Mouse (Mus musculus) brain, adult 2 months (tissue): ENCODE data around the gene Npepl1.

Source experiments
- DNase-seq: peaks from one replicate; pipeline ENCODE4 v3.0.0; 2011; ENCODE audit warnings: low read depth, low spot score

Npepl1 gene

DNA sequence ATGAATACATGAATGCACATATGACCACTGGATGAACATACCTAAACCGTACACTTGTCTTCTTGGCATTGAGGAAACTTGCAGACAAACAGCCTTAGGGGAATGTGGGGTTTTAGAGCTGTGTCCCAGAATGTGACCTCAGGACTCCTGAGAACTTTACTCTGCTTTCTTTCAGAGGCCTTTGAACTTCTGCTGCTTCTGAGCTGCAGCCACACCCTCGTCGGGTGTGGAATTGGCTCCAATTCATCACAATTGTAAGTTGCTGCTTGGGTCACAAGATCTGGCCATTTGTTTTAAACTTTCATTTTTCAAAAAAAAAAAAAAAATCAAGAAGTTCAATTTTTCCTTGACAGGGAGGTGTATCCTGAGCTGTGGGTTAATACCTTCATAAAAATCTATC lies 2.8 kb upstream of the Npepl1 start:
- DNase-seq, result no peak

DNA sequence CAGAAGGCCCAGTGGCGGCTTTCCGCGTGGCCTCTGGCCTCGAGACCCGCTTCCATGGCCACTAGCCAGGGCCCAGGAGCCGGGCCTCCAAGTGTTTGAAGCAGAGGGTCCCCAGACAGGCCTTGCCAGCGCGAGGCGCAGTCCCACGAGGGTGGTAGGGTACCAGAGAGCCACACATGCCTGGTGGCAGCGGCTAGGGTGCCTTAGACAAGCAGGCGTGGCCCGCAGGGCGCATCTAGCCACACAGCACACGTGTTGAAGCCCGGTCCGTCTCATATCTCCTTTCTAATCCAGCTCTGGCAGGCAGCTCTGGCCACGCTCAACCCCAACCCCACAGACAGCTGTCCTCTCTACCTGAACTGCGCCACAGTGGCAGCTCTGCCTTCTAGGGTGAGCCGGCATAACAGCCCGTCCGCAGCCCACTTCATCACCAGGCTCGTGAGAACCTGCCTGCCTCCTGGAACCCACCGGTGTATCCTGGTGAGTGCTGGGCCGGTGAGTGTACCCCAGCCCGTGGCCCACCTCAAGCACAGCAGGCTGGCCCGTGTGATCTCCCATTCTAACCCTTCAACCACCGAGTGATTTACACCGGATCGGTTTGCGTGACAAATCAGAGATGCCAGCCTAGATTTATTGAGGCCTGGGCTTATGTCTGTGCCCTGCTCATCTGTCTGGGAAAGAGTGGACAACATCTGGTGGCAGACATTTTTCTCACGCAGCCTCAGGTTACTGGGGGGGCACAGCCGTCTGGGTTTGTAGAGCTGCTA lies 817 bp downstream of the Npepl1 start:
- DNase-seq, result no peak

DNA sequence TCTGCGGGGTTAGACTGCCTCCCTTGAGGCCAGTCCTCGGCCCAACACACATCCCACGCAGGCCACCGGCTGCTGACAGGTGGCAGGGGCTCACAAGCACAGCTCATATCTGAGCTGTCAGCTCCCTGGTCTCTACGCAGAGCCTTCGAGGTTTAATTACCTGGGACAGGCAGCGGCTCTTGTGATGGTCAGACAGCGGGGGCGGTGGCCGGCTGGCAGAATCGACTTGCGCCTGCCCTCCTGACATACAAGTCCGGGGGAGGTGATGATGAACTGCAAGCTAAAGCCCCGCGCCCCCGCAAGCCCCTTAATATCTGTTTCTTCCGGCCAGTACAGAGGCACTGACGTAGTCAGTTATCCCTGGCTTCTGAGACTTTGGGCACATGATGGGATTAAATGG lies 2.8 kb downstream of the Npepl1 start:
- DNase-seq, result no peak

DNA sequence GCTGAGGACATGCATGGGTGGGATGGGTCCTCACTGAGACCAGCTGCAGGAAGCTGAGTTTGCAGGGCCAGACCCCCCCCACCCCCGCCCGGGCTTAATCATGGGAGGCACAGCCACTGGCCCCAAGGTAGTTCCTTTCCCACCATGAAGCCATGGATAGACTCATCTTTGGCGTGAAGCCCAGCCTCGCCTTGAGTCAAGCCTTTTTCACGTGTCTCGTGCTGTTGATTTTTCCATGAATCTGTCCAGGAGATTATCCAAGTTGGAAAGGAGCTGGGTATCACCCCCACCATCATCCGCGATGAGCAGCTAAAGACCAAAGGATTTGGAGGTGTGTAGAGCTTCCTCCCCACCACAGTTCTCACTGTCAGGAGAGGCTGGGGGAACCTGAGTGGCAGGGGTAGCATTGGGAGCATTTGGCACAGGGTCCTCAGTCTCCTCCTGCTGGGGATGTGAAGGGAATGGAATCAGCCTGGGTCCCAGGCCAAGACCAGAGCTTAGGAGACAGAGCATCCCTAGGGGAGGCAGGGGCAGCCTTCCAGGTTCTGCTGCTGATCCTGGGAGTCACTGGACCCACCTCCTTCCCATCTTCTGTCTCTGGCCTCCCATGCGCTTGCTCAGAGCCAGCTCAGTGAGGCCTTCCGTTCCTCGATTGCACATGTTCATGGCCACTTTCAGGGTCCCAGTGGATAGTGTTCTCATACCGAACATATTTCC lies 4.2 kb downstream of the Npepl1 start:
- DNase-seq, result peak; percentile 19

DNA sequence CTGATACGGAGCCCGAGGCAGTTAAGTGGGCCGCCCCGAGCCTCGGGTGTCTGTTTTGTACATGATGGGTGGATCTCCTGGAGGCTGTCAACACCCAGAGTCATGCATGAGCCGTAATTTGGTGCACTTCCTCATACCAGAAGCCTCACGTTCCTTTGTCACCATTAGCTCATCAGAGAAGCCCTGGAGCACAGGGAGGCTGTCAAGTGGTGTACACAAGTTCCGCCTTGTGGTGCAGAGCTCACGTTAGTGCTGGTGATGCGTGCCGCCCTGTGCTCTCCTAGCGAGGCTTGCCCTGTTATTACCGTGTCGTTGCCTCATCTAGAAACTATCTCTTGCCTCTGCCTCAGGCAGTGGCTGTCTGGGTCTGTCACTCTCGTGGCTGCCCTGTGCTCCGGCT lies 6.8 kb downstream of the Npepl1 start:
- peak; percentile 21 for DNase-seq

GRCm38 (mm10) chr2:174118141-174118540 lies 8.0 kb downstream of the Npepl1 start:
- DNase-seq, result no peak

DNA sequence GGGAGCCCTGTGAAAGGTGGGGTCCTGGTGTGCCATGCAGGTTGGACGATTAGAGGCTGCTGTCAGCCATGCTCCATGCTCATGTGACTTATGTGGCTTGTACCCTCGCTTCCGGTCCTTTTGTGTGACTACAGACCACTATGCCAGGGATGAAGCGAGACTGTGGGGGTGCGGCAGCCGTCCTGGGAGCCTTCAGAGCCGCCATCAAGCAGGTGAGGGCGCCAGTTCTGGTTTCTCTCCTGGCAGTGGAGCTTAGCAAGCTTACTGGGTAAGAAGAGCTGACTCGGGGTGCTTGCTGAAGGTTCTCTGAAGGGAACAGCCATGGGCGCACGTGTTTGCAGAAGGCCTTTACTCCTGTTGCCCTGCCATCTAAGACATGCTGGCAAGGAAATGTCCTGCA lies 9.1 kb downstream of the Npepl1 start:
- DNase-seq, result no peak

- DNase-seq, result no peak
These were observed 10.5 kb downstream of the Npepl1 start for GRCm38 (mm10) chr2:174120631-174121030.

- DNase-seq, result no peak
These were observed 11.3 kb downstream of the Npepl1 start for GRCm38 (mm10) chr2:174121411-174121947.

DNA sequence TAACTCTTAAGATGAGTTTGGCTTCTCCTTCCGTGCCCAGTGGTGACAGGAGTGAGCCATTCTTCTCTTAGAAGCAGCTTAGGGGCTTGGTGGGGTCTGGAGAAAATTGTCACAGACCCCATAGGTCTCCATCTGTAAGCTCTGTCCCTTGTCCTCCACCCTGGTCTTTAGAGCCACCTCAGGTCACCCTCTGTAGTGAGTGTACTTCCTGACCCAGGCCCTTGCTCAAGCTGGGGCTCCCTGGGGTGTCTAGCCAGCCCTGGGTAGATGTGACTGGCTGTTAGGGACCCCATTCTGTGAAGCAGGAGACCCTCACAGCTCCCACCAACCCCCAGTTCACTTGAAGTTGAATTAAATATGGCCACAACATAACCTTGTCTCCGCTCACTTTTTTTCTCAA lies 12.2 kb downstream of the Npepl1 start:
- DNase-seq, result no peak

DNA sequence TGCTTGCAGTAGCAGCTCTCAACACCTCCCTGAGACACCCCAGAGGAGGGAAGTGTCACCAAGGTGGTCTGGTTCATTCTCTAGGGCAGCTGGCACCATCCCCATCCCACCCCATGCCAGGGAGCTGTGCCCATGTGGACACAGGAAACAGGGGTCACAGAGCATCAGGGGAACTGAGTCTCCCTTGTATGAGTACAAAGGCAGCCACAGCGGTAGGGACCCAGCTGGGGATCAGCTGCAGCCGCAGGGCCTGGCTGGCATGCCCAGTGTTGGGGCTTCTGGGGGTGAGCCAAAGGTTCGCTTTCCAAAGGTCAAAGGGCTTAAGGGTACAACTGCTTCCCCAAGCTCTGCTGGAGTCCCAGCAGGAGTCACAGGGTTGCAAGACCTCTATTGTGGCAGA lies 13.6 kb downstream of the Npepl1 start:
- no peak for DNase-seq

- DNase-seq, result peak; percentile 94
These were observed 16.6 kb downstream of the Npepl1 start for GRCm38 (mm10) chr2:174126522-174127375.

DNA sequence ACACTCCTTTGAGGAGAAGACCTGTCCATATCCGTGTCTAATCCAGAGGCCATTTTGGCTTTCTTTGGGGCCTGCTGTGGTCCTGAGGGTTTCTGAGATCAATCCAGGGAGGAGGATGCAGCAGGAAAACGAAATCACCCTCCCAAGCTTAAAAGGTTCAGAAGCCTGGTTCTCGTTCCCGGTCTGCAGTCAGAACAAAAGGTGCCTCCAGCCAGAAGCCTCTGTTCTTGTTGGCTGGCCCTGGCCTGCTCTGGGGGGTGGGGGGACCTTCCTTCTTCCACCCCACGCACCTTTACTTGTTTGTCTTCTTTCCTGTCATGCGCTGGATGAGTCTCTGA lies 17.2 kb downstream of the Npepl1 start:
- DNase-seq, result no peak

DNA sequence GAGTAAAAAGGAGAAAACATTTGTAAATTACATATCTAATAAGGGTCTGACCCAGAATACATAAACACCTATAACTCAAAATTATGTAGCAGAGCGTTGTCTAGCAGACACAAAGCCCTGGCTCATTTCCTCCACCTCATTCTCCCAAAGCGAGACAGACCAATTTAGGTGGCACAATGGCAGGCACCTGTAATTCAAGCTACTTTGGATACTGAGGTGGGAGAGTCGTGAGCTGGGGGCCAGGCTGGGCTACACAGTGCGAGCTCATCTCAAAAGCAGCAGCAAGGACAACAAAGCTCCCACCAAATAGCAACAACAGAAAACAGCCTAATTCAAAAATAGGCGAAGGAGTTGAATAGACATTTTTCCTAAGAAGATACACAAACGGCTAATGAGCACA lies 18.8 kb downstream of the Npepl1 start:
- DNase-seq, result no peak

DNA sequence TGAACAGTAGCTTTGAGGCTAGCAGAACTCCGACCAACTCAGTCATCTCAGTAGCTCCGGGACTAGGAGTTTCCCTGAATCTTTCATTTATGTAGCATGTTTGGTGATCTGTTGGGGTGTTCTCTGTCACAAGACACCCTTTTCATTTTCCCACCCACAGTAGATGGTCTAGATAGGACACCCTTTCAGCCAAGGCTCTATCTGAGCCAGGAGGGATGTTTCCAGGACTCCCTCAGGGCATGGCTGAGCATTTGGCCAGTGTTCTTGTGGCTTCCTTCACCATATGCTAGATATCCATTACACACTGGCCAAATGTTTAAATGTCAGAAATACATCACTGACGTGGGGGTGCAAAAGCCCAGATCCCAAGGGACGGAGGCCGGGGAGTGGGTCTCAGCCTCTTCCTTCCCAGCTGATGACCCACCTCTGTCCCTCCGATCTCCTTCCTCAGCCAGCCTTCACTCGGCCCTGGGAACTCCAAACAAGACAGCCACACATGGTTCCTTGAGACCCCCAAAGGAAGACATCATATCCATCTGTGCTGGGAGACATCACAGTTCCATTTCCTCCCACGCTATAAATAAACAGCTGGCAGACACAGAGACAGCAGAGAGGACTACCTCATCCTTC lies 20.4 kb downstream of the Npepl1 start:
- DNase-seq, result no peak

DNA sequence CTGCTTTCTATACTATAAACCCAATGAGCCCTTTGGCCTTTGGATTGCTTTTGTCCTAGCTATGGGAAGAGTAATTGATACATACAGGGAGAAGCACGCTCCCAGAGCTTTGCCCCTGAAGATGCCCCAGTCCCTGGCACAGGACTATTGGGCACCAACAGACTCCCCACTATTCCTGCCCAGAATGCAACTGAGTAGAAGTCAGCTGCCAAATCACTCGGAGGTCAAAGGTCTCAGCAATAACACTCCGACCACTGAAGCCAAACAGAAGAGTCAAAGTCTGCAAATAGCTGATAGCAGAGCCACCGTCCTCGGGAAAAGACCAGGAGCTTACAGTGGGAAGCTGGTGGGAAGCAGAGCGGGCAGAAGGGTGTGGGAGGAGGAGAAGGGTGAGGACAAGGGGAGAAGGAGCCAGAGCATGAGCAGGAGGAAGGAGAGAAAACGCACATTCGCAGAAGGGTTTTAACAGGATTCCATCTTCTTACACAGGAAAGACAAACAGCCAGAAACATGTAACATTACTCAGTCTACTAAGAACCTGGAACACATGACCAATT lies 22.3 kb downstream of the Npepl1 start:
- no peak for DNase-seq

GRCm38 (mm10) chr2:174159035-174159434 lies 48.9 kb downstream of the Npepl1 start:
- peak; percentile 85 for DNase-seq

DNA sequence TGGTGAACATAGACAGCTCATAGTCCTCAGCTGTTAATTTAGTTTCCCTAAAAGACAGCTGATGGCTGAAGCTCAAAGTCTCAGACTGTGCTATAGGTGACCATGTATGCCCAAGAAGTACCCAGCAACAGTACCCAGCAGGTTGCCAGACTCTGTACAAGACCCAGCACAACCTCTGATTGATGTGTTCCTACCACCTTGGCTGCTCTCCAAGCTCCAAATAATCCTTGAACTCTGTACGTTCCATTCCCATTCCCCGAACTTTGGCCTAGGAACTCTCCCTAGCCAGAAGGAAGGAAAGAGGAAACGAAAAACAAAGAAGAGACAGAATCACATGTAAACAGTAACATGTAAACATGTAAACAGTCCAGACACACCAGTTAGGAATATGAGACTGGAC lies 50.3 kb downstream of the Npepl1 start:
- DNase-seq, result no peak
